Mouse (Mus musculus) lung, postnatal 0 days (tissue): ENCODE measurements at regions not wholly inside any gene's neighbourhood (a gene's known extent, or its start where the extent isn't known, plus 50 kb on each side); places are given as distances from the start of the nearest gene placed in this dataset.
A peak's percentile ranks its signal among the peaks of the same experiment; 100 is the strongest.
"Not testable (repeated sequence)": the region's sequence is repeated elsewhere in the genome, so short reads cannot be mapped to it uniquely, and the experiment has no call there.

Experiments
- ATAC-seq: fragments of 200-750 bp; cut with Nextera tagmentation; 2 replicates; pipeline ENCODE4 v1.8.0; 2017; ENCODE audit warnings: moderate library complexity
- DNase-seq: peaks from one replicate; pipeline ENCODE4 v3.0.0-alpha.2; 2016; ENCODE audit warnings: low spot score
- H3K27ac ChIP-seq: fragments of 300-500 bp; sonication (generic); 2 replicates; pipeline ENCODE4 v1.5.1; 2014; ENCODE audit warnings: antibody characterized with exemption, mild to moderate bottlenecking, low read length, mixed read lengths
- H3K27me3 ChIP-seq: fragments of 300-500 bp; sonication (generic); replicated peaks from 2 replicates; pipeline ENCODE4 v1.6.1; 2014; ENCODE audit warnings: low read length, mixed read lengths; ENCODE audit not compliant: insufficient read depth
- H3K36me3 ChIP-seq: fragments of 300-500 bp; sonication (generic); 2 replicates; pipeline ENCODE4 v1.6.1; 2014; ENCODE audit warnings: low read length, mixed read lengths; ENCODE audit not compliant: insufficient read depth
- H3K4me1 ChIP-seq: fragments of 300-500 bp; sonication (generic); 2 replicates; pipeline ENCODE4 v1.6.1; 2014; ENCODE audit warnings: antibody characterized with exemption, low read depth, low read length, mixed read lengths; ENCODE audit not compliant: insufficient read depth
- H3K4me2 ChIP-seq: fragments of 300-500 bp; sonication (generic); replicated peaks from 2 replicates; pipeline ENCODE4 v1.6.1; 2014; ENCODE audit warnings: low read depth, mild to moderate bottlenecking, low read length, moderate library complexity, mixed read lengths
- H3K4me3 ChIP-seq: fragments of 300-500 bp; sonication (generic); 2 replicates; pipeline ENCODE4 v1.5.1; 2014; ENCODE audit warnings: low read depth, low read length
- H3K9ac ChIP-seq: fragments of 300-500 bp; sonication (generic); replicated peaks from 2 replicates; pipeline ENCODE4 v1.6.1; 2014; ENCODE audit warnings: low read depth, mild to moderate bottlenecking
- H3K9me3 ChIP-seq: fragments of 300-500 bp; sonication (generic); 2 replicates; pipeline ENCODE4 v1.6.1; 2016; ENCODE audit warnings: low read length, mixed read lengths
- CTCF ChIP-seq: IDR thresholded peaks from 2 replicates; pipeline ENCODE4 v1.5.1; 2016; ENCODE audit warnings: antibody characterized with exemption, mild to moderate bottlenecking
- EP300 ChIP-seq: IDR thresholded peaks from 2 replicates; pipeline ENCODE4 v1.6.1; 2016; ENCODE audit warnings: antibody characterized with exemption, mild to moderate bottlenecking, control low read depth
- WGBS: fragments of 180-500 bp; shearing (Covaris S2); extraction: QIAGEN DNeasy Blood & Tissue Kit; methylation state at CpG from one replicate; pipeline ENCODE4 v1.1.7; 2014; 5-methylcytosine and 5-hydroxymethylcytosine counted together

DNA sequence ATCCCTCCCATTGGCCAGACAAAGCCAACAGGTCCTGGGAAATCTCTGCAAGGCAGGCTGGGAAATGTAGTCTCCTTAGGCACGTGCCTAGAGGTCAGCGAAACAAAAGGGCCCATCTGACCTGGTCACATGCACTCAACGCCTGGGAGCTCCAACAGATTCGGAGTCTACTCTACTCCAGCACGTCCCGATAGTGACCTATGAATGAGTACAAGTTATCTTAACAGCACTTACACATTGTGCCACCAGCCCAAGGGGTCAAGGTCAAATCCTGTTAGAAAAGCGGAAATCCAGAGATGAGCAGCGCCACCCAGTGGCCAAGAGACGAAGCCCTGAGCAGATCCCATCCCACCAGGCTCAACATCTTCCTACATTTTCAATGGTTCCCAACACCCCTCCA is 129.1 kb upstream of the A430005L14Rik start:
- no peak for ATAC-seq
- no peaks in the 10 kb centered on the region for H3K9me3 ChIP-seq
- no peak for DNase-seq
- no peak overlapping the region for H3K27ac ChIP-seq
- H3K4me2 ChIP-seq = no peak overlapping the region
- H3K9ac ChIP-seq = no peak overlapping the region
- TF ChIP-seq EP300 (no peak), CTCF (0 out of 2 replicates have a peak, but pooled peaks have one; percentile 7)
- no peaks in the 10 kb centered on the region for H3K27me3 ChIP-seq
- H3K4me3 ChIP-seq = no peak overlapping the region
- WGBS = 57% methylated on average over 9 of the region's 9 CpGs
- H3K36me3 ChIP-seq = no peaks in the 10 kb centered on the region
- no peaks in the 10 kb centered on the region for H3K4me1 ChIP-seq

DNA sequence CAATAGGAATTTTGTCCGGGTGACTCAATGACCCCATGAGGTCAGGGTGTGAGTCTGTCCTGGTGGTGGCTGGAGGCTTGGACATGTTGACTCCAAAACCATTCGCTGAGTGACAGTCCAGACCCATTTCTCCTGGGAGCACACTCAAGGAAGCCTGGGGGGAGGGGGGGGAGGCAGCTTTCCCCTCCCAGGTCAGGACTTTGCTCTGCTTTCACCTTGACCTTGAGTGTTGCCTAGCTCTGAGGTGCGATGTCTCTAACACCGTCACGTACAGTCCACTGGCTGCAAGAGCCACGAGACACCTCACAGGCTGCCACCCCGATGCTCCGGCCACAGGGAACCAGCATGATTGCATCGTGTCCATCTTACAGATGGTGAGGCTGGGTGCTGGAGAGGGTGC is 127.3 kb upstream of the A430005L14Rik start:
- H3K9me3 ChIP-seq = no peaks in the 10 kb centered on the region
- no peaks in the 10 kb centered on the region for H3K36me3 ChIP-seq
- no peak for ATAC-seq
- H3K4me3 ChIP-seq = no peak overlapping the region
- no peak overlapping the region for H3K9ac ChIP-seq
- TF ChIP-seq CTCF = no peak
- no peak for TF ChIP-seq EP300
- no peak for DNase-seq
- H3K4me2 ChIP-seq = no peak overlapping the region
- no peak overlapping the region for H3K27ac ChIP-seq
- H3K27me3 ChIP-seq = no peaks in the 10 kb centered on the region
- H3K4me1 ChIP-seq = no peaks in the 10 kb centered on the region
- WGBS = 85% methylated on average over 9 of the region's 9 CpGs

DNA sequence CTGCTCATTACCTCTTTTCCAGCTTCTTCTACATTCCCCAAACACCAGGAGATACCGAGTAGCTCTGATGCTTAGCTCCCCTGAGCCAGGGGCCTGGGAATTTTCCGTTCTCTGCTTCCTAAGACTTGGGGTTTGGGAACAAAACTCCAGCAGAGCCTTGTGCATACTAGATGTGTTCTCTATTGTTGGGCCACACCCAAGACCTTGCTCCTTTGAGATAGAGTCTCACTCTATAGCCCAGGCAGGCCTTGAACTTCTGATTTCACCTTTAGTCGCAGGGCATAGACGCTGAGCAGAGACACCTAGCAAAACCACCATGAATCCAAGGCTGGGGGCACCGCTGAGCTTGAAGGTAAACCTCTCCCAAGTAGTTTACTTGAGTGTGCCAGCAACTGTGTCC is 126.5 kb upstream of the A430005L14Rik start:
- Histone ChIP-seq H3K27me3 (no peaks in the 10 kb centered on the region), H3K36me3 (no peaks in the 10 kb centered on the region), H3K4me2 (no peak overlapping the region), H3K4me3 (no peak overlapping the region), H3K4me1 (no peaks in the 10 kb centered on the region), H3K27ac (no peak overlapping the region), H3K9ac (no peak overlapping the region), H3K9me3 (no peaks in the 10 kb centered on the region)
- ATAC-seq (no peak), DNase-seq (no peak)
- 84% methylated on average over 5 of the region's 5 CpGs for WGBS
- no peak for TF ChIP-seq EP300
- TF ChIP-seq CTCF = no peak

DNA sequence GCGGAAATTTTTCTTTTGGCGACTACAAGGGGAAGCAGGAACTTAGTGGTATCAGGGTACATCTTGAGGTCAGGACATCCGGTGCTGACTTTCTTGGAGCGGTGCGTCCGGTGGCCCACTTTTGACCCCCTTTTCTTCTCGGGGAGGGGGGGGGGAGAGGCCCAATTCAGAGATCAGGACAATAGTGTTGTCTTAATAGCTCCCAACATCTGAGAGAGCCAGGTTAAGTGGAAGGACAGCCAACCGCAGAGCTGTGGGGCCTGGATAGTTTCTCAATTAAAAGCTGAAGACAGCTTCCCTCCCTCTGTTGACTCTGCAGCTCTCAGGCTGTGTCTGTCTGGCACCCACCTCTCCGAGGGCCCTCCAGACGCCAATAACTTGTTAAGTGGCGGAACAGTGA is 125.8 kb upstream of the A430005L14Rik start:
- not testable (repeated sequence) for H3K27ac ChIP-seq, H3K4me3 ChIP-seq, ATAC-seq, H3K36me3 ChIP-seq, H3K9ac ChIP-seq, H3K9me3 ChIP-seq, H3K4me2 ChIP-seq, H3K27me3 ChIP-seq, DNase-seq, H3K4me1 ChIP-seq
- WGBS = 69% methylated on average over 9 of the region's 11 CpGs

DNA sequence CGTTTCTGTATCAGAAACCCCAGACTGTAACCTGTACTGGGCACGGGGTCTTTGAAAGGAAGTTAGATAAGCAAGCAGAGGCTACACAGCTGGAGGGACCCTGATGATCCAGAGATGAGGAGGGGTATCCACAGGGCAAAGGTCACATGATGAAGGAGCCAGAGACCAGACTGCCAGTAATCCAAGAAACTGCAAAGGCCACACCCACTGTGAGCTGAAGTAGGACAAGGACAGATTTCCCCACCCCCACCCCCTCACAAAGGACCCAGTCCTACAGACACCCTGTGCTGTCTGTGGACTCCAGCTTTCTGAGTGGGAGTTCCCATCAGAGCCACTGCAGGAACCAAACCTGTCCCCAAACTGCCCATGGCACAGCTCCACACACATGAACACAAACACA is 124.9 kb upstream of the A430005L14Rik start:
- Histone ChIP-seq H3K36me3 (no peaks in the 10 kb centered on the region), H3K4me3 (no peak overlapping the region), H3K4me2 (no peak overlapping the region), H3K9ac (no peak overlapping the region), H3K4me1 (no peaks in the 10 kb centered on the region), H3K27ac (no peak overlapping the region), H3K27me3 (no peaks in the 10 kb centered on the region), H3K9me3 (no peaks in the 10 kb centered on the region)
- DNase-seq = no peak
- 56% methylated on average over 2 of the region's 2 CpGs for WGBS
- ATAC-seq = no peak
- TF ChIP-seq EP300 (no peak), CTCF (no peak)

DNA sequence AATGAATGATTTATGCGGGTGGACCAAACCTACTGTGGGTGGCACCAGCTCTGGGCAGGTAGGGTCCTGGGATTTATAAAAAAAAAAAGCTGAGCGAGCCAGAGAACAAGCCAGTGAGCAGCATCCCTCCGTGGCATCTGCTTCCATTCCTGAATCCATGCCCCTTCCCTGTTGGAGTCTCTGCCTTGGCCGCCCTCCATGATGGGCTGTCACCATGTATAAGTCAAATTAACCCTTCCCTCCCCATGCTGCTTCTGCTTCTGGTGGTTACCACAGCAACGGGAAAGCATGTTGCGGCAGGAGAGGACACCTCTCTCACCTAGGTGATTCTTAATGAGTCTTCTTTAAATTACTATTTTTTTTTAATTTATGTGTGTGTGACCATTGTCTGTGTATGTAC is 112.3 kb upstream of the A430005L14Rik start:
- DNase-seq = no peak
- H3K4me2 ChIP-seq = no peak overlapping the region
- H3K36me3 ChIP-seq = no peaks in the 10 kb centered on the region
- H3K4me1 ChIP-seq = no peaks in the 10 kb centered on the region
- no peaks in the 10 kb centered on the region for H3K9me3 ChIP-seq
- TF ChIP-seq CTCF (no peak), EP300 (no peak)
- no peak overlapping the region for H3K9ac ChIP-seq
- H3K27me3 ChIP-seq = no peaks in the 10 kb centered on the region
- ATAC-seq = no peak
- WGBS = 78% methylated on average over 6 of the region's 6 CpGs
- H3K4me3 ChIP-seq = no peak overlapping the region
- H3K27ac ChIP-seq = no peak overlapping the region

DNA sequence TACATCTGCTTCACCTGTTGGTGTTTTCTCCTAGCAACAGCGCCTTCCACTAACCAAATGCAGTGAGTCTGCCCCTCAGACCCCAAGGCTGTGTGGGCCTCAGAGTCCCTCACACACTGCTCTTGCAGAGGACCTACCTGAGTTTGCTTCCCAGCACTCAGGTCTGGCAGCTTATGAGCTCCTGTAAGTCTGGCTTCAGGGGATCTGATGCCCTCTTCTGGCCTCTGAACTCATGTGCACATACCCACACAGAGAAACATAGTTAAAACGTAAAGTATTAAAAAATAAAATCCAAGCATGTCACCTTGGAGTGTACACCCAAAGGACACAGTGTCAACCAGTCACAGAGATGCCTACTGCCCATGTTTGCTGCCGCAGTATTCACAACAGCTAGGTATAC is 108.8 kb upstream of the A430005L14Rik start:
- WGBS = 54% methylated on average over 3 of the region's 3 CpGs
- Histone ChIP-seq H3K9ac (no peak overlapping the region), H3K27me3 (no peaks in the 10 kb centered on the region), H3K4me2 (no peak overlapping the region), H3K9me3 (no peaks in the 10 kb centered on the region), H3K4me3 (no peak overlapping the region), H3K27ac (no peak overlapping the region), H3K4me1 (no peaks in the 10 kb centered on the region), H3K36me3 (no peaks in the 10 kb centered on the region)
- DNase-seq = no peak
- ATAC-seq = no peak
- TF ChIP-seq CTCF (no peak), EP300 (no peak)
